Mouse (Mus musculus) liver, adult 2 months (tissue): ENCODE measurements around the gene Prpsap1.

Source experiments
- CTCF ChIP-seq: fragments of 200-500 bp; IDR thresholded peaks from 2 replicates; pipeline ENCODE4 v1.5.1; 2011; ENCODE audit warnings: low read depth, low read length, control low read depth
- POLR2A ChIP-seq: fragments of 200-500 bp; IDR thresholded peaks from 2 replicates; pipeline ENCODE4 v1.6.1; 2011; ENCODE audit warnings: low read length, control low read depth; ENCODE audit not compliant: insufficient read depth; ENCODE audit errors: extremely low read depth

DNA sequence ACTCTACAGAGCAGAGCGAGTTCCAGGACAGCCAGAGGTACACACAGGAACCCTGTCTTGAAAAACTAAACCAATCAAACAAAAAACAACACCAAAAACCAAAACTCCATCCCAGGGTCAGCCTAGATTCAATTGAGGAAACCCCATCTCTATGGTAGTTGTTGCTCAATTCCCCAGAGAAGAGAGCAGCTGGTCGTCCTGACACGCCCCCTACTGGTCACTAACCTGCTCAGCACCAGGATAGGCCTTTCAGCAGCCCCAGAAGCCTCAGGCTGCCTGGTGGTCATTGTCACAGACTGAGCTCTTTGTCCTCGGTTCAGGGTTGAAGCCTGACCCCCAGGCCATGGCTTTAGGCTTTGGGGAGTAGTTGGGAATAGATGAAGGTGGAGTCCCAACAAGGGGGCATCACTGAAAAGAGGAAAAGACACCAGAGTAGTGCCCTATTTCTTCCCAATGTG is at the start of gene Prpsap1:
- TF ChIP-seq CTCF (peak; percentile 89), POLR2A (no peak)
